Mouse (Mus musculus) liver, adult 2 months (tissue): ENCODE measurements at regions not wholly inside any gene's neighbourhood (a gene's known extent, or its start where the extent isn't known, plus 50 kb on each side); places are given as distances from the start of the nearest gene placed in this dataset.

ENCODE experiments used
- CTCF ChIP-seq: fragments of 200-500 bp; IDR thresholded peaks from 2 replicates; pipeline ENCODE4 v1.5.1; 2011; ENCODE audit warnings: low read depth, low read length, control low read depth
- POLR2A ChIP-seq: fragments of 200-500 bp; IDR thresholded peaks from 2 replicates; pipeline ENCODE4 v1.6.1; 2011; ENCODE audit warnings: low read length, control low read depth; ENCODE audit not compliant: insufficient read depth; ENCODE audit errors: extremely low read depth

- TF ChIP-seq CTCF (no peak), POLR2A (no peak)
Measured at GRCm38 (mm10) chr1:121053692-121054091, 278.7 kb downstream of the Insig2 start.
